Mouse (Mus musculus): ENCODE measurements around the gene Odf3. TPM values are rescaled to one million over a fixed set of nuclear protein-coding genes. Genes with fewer than 3 reads are reported as not detected.
A peak's percentile ranks its signal among the peaks of the same experiment; 100 is the strongest.

The Odf3 gene
- total RNA-seq (2018; cell fraction: chromatin; rRNA removed), result not detected
- total RNA-seq (2018; cell fraction: cytosol; rRNA removed), result not detected
- total RNA-seq (2018; cell fraction: nucleus; rRNA removed), result not detected
- not detected in 3 replicates for polyA plus RNA-seq (2018)

DNA sequence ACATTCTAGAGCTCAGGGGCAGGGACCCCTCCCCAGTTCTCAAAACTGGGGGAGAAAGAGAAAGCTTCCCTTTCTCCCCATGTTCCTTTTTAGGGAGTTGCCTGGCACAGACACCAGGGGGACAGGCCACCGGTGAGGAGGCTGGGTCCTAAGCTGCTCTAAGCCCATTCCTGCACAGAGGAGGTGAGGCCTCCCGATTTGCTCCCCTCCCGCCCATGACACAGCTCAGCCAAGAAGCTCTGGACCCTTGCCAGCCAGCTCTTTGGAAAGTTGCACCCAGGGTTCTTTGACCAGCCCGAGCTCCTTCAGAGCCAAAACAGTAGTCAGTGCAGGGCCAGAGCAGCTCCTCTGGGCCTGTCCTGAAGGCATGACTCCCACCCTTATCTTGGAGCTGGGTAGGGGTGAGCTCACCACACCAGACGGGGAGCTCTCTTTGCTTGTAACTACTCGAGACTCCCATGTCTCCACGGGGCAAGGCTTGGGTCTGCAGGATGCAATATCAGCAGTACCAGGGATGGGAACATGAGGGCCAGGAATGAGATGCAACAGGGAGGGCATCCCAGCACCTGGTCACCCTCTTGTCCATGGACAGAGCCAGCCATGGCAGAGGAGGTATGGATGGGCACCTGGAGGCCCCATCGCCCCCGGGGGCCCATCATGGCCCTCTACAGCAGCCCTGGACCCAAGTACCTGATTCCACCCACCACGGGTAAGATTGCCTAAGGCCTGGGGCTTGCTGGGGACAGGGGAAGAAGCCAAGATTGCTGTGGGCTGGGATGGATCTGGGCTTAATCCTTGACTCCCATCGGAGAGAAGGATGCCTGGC lies at the start of gene Odf3:
TSS of gene Odf3 (plus strand) at position 51 of the 826 bp plus-strand sequence.
- H3K79me2 ChIP-seq (ENCODE audit: inconsistent target), result peaks cover 4% of the 10 kb centered on the region; the same call in 1 of the 2 replicates
- H3K4me3 ChIP-seq (ENCODE audit: inconsistent target), result no peak within 1 kb of the TSS
- no peak within 1 kb of the TSS for H3K27ac ChIP-seq
- H3K36me3 ChIP-seq (ENCODE audit: inconsistent target), result peaks cover 6% of the 10 kb centered on the region
- 83% methylated on average over 11 of the region's 11 CpGs for WGBS (ENCODE audit: missing documents)

DNA sequence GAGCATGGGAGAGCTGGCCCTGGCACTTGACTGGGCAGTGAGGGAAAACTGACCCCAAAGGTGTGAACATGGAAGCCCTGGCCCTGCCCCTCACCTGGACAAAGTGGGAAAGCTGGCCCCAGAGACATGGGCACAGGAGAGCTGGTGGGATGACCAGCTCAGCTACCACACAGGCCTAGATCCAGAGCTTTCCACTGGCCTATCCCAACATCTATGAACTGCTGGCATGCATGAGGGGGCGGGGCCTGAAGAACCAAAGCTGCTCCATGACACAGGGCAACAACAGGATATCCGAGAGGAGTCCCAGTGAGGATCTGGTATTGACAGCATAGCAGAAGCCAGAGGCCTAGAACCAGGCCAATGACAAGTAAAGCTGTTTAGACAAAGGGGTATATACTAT lies 49.4 kb upstream of the Odf3 start:
- H3K4me3 ChIP-seq (ENCODE audit: inconsistent target), result no peak overlapping the region
- no peaks in the 10 kb centered on the region for H3K36me3 ChIP-seq (ENCODE audit: inconsistent target)
- H3K27ac ChIP-seq, result no peak overlapping the region
- WGBS (ENCODE audit: missing documents), result 92% methylated on average over 2 of the region's 2 CpGs
- no peaks in the 10 kb centered on the region for H3K79me2 ChIP-seq (ENCODE audit: inconsistent target)

- H3K27ac ChIP-seq, result no peak overlapping the region
- H3K79me2 ChIP-seq (ENCODE audit: inconsistent target), result no peaks in the 10 kb centered on the region
- H3K36me3 ChIP-seq (ENCODE audit: inconsistent target), result no peaks in the 10 kb centered on the region
- 85% methylated on average over 6 of the region's 6 CpGs for WGBS (ENCODE audit: missing documents)
- no peak overlapping the region for H3K4me3 ChIP-seq (ENCODE audit: inconsistent target)
Measured at GRCm38 (mm10) chr7:140802629-140803028, 45.0 kb upstream of the Odf3 start.

DNA sequence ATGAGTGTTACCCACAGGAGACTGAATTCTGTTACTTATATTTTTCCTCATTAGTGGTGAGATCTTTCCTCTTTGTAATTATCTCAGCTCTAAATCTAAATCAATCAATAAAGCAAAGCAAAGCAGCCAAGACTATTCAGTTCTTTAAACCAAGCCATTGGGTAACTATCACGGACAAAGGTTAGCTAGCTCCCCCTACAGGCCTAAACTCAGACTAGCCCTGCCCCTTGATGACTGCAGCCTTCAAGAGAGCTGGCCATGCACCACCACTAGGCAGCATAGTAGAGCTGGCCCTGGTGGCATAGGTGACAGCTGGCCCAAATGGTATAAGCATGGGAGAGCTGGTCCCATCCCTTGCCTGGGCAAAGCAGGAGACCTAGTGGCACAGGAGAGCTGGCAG lies 41.9 kb upstream of the Odf3 start:
- H3K36me3 ChIP-seq (ENCODE audit: inconsistent target), result no peaks in the 10 kb centered on the region
- no peak overlapping the region for H3K4me3 ChIP-seq (ENCODE audit: inconsistent target)
- 7% methylated on average over 1 of the region's 1 CpGs for WGBS (ENCODE audit: missing documents)
- no peak overlapping the region for H3K27ac ChIP-seq
- H3K79me2 ChIP-seq (ENCODE audit: inconsistent target), result no peaks in the 10 kb centered on the region

DNA sequence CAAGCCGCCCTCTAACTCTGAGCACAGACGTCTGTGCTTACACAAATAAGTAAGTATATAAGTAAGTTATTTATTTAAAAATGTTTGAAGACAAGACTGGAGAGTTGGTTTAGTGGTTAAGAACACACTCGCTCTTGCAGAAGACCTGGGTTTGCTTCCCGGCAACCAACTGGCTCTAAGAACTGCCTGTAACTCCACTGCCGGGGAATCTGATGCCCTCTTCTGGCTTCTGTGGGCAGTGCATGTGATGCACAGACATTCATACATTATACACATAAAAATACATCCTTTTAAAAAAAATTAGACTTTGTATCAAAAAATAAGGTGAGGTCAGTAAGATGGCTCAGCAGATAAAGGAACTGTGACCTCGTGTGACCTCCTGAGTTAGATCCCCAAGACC lies 37.1 kb upstream of the Odf3 start:
- Histone ChIP-seq H3K36me3 (ENCODE audit: inconsistent target) (no peaks in the 10 kb centered on the region), H3K27ac (no peak overlapping the region), H3K4me3 (ENCODE audit: inconsistent target) (no peak overlapping the region), H3K79me2 (ENCODE audit: inconsistent target) (no peaks in the 10 kb centered on the region)
- WGBS (ENCODE audit: missing documents), result 98% methylated on average over 6 of the region's 6 CpGs

- Histone ChIP-seq H3K27ac (no peak overlapping the region), H3K79me2 (ENCODE audit: inconsistent target) (no peaks in the 10 kb centered on the region), H3K4me3 (ENCODE audit: inconsistent target) (no peak overlapping the region), H3K36me3 (ENCODE audit: inconsistent target) (no peaks in the 10 kb centered on the region)
- WGBS (ENCODE audit: missing documents), result 90% methylated on average over 13 of the region's 13 CpGs
Measured at GRCm38 (mm10) chr7:140811714-140812113, 35.9 kb upstream of the Odf3 start.

DNA sequence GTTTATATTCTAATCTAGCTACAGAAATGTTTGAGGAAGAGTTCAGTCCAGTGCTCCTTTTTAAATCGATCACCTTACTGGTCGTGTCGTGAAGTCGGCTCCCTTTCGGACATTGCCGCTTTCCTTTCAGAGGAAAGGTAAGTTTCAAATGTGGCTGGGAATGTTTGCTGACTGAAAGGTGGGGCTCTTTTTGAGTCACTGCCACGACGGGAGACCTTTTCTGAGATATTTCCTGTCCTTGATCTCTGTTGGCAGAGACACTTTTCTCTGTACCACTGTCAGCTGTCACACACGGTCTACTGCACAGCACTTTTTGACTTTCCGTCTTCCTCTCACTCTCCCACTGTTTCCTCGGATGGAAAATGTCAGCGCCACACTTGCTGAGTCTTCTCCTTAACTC lies 34.8 kb upstream of the Odf3 start:
- H3K4me3 ChIP-seq (ENCODE audit: inconsistent target), result no peak overlapping the region
- H3K36me3 ChIP-seq (ENCODE audit: inconsistent target), result no peaks in the 10 kb centered on the region
- H3K79me2 ChIP-seq (ENCODE audit: inconsistent target), result no peaks in the 10 kb centered on the region
- WGBS (ENCODE audit: missing documents), result 90% methylated on average over 12 of the region's 12 CpGs
- no peak overlapping the region for H3K27ac ChIP-seq

- no peaks in the 10 kb centered on the region for H3K79me2 ChIP-seq (ENCODE audit: inconsistent target)
- H3K27ac ChIP-seq, result no peak overlapping the region
- 83% methylated on average over 4 of the region's 4 CpGs for WGBS (ENCODE audit: missing documents)
- no peak overlapping the region for H3K4me3 ChIP-seq (ENCODE audit: inconsistent target)
- H3K36me3 ChIP-seq (ENCODE audit: inconsistent target), result no peaks in the 10 kb centered on the region
Measured at GRCm38 (mm10) chr7:140820173-140820572, 27.4 kb upstream of the Odf3 start.

GRCm38 (mm10) chr7:140821305-140821652 lies 26.3 kb upstream of the Odf3 start:
- peak overlapping the region; percentile 44 for H3K4me3 ChIP-seq (ENCODE audit: inconsistent target)
- H3K79me2 ChIP-seq (ENCODE audit: inconsistent target), result no peaks in the 10 kb centered on the region
- no peak overlapping the region for H3K27ac ChIP-seq
- no peaks in the 10 kb centered on the region for H3K36me3 ChIP-seq (ENCODE audit: inconsistent target)
- WGBS (ENCODE audit: missing documents), result 88% methylated on average over 5 of the region's 5 CpGs

DNA sequence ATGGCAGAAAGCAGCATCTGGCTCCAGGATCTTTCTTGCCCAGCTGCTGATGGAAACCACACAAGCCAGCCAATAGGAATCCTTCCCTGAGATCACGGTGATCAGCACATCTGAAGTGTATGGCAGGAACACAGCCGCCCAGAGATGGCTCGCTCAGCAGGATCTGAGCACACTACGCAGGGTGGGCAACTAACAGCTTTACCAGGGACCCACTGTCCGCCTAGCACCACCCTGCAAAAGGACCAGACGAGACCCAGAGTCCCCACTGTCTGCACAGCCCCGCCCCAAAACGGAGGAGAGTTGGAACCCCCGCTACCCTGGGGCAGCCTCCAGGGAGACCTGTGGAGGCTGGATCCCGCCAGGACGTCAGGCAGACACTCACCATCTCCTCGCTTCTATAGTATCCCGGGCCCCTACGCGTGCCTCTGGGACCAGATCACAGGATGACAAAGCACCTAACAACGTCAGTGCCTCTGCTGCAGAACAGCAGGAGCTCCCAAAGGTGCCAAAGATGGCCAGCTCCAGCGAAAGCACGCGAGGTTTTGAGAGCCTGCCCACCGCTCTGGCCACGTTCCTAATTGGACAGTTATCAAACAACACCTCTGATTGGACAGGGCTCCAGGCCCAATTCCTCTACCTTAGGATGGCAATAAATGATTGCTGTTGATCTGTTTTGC lies 25.8 kb upstream of the Odf3 start, which contains the start of gene Zfp941:
TSS of gene Zfp941 (minus strand) at position 526 of the 677 bp plus-strand sequence.
- no peak within 1 kb of the TSS for H3K27ac ChIP-seq
- H3K36me3 ChIP-seq (ENCODE audit: inconsistent target), result no peaks in the 10 kb centered on the region
- H3K4me3 ChIP-seq (ENCODE audit: inconsistent target), result peak within 1 kb of the TSS; percentile 44
- H3K79me2 ChIP-seq (ENCODE audit: inconsistent target), result no peaks in the 10 kb centered on the region
- WGBS (ENCODE audit: missing documents), result 10% methylated on average over 21 of the region's 21 CpGs

- 88% methylated on average over 4 of the region's 4 CpGs for WGBS (ENCODE audit: missing documents)
- H3K79me2 ChIP-seq (ENCODE audit: inconsistent target), result no peaks in the 10 kb centered on the region
- H3K36me3 ChIP-seq (ENCODE audit: inconsistent target), result no peaks in the 10 kb centered on the region
- H3K27ac ChIP-seq, result no peak overlapping the region
- no peak overlapping the region for H3K4me3 ChIP-seq (ENCODE audit: inconsistent target)
Measured at GRCm38 (mm10) chr7:140822731-140823130, 24.9 kb upstream of the Odf3 start.

DNA sequence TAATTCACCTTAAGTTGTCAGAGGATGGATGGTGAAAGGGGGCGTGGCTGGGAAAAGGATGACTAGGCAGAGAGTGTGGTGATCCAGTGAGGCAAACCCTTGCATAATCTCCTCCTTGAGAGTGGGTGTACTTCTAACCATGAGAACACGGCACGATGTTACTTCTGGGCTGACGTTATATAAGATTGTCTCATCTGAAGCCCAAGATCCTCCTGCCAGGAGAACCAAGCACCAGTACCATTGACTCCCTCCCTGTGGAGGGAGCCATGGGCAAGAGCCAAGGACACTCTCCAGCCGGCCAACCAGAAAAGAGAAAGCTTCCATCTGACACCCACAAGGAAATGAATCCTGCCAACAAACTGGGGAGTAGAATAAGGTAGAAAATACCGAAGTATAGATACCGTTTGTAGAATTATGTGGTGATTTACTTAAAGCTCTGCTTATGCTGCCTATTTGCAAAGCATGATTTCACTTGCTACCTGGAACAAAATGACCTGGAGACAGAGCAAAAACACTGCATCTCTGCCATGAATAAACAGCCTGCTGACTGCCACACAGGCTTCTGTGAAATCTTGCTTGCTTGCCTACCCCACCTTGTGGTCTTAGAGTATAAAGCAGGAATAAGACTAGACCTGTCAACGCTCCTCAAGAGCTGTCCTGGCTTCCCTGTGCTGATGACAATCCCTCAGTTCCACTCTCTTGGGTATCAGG lies 19.3 kb upstream of the Odf3 start:
- WGBS (ENCODE audit: missing documents), result 6% methylated on average over 8 of the region's 8 CpGs
- no peak overlapping the region for H3K4me3 ChIP-seq (ENCODE audit: inconsistent target)
- no peak overlapping the region for H3K27ac ChIP-seq

DNA sequence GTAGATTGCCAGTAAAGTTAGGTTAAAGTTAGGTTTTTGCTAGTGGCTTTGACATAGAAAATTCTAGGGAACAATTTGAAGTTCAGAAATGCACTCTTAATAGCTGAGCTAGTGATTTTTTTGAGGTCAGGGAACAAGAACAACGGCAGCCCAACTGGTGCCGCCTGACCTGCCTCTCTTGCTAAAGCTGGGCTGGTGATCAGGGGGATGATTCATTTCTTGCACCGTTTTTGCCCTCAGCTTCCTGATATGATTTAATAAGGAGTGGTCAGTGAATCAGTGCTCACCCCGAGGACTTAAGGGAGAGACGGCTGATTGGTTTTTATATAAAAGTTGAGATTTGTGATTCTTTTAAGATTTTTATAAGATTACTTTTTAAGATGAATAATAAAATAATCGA lies 16.2 kb upstream of the Odf3 start:
- Histone ChIP-seq H3K4me3 (ENCODE audit: inconsistent target) (no peak overlapping the region), H3K36me3 (ENCODE audit: inconsistent target) (no peaks in the 10 kb centered on the region), H3K27ac (peak overlapping the region; percentile 82), H3K79me2 (ENCODE audit: inconsistent target) (no peaks in the 10 kb centered on the region)
- WGBS (ENCODE audit: missing documents), result 24% methylated on average over 6 of the region's 6 CpGs

More for the DNA sequence above, 19.3 kb upstream of the Odf3 start:
- Histone ChIP-seq H3K79me2 (ENCODE audit: inconsistent target) (no peaks in the 10 kb centered on the region), H3K36me3 (ENCODE audit: inconsistent target) (no peaks in the 10 kb centered on the region)

GRCm38 (mm10) chr7:140833341-140833740 lies 14.3 kb upstream of the Odf3 start:
- Histone ChIP-seq H3K79me2 (ENCODE audit: inconsistent target) (no peaks in the 10 kb centered on the region), H3K4me3 (ENCODE audit: inconsistent target) (no peak overlapping the region), H3K36me3 (ENCODE audit: inconsistent target) (no peaks in the 10 kb centered on the region), H3K27ac (no peak overlapping the region)
- 98% methylated on average over 4 of the region's 4 CpGs for WGBS (ENCODE audit: missing documents)
